Mouse (Mus musculus): Measurements from ENCODE around the gene Chl1. TPM values are rescaled to one million over a fixed set of nuclear protein-coding genes. Genes with fewer than 3 reads are reported as not detected.
A peak's percentile ranks its signal among the peaks of the same experiment; 100 is the strongest.

The Chl1 gene
- 100 to 1,000 TPM; 311 to 317 TPM for total RNA-seq (2021)
- long read RNA-seq, full-length matches to known transcripts: 10 of 32 reads
- long read RNA-seq, partial matches to known transcripts: 4 of 32 reads
- long read RNA-seq, other reads (novel, unspliced or antisense): 18 of 32 reads

DNA sequence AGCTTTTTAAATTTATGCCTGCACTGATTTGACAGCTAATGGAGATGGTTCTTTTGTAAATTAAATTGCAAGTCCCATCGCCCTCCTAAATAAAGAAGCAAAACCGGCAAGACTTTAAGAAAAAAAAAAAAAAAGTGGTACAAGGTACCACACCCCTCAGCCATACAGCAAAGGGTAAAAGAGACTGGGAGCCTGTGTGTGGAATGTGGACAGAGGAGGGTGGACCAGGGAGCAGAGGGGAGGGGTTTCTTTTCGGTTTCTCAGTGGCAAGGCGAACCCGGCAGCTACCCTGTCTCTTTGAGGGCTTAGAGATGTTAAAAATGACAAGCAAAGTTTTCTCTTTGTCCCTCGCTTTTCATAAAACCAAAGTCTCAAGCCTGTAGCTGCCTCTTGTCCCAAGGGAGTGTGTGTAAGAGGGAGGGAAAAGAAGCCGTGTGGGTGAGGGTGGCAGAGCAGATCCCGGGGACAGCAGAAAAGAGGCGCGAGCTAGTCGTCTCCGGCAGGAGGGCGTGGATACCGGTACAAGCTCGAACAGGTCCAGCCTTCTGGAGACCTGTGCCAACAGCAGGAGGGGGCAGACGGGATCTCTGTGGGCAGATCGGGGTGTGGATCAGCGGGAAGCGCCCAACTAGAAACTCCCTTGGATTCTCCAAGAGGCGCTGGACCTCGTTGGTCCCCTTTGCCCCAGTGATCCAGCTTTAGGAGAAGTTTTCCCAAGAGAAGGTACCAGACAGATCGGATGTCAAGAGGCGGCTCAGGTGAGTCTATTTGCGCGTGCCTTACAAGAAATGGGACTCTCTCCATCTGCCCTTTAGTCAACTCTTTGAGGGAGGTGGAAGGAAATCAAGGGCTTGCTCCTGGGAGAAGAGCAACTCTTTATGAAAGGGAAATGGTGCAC is at the start of gene Chl1:
Gene Chl1 (plus strand): TSS at position 195 of the 898 bp plus-strand sequence.
- peak; percentile 54 to 61 for DNase-seq (ENCODE audit: low spot score in 2 of 2)

DNA sequence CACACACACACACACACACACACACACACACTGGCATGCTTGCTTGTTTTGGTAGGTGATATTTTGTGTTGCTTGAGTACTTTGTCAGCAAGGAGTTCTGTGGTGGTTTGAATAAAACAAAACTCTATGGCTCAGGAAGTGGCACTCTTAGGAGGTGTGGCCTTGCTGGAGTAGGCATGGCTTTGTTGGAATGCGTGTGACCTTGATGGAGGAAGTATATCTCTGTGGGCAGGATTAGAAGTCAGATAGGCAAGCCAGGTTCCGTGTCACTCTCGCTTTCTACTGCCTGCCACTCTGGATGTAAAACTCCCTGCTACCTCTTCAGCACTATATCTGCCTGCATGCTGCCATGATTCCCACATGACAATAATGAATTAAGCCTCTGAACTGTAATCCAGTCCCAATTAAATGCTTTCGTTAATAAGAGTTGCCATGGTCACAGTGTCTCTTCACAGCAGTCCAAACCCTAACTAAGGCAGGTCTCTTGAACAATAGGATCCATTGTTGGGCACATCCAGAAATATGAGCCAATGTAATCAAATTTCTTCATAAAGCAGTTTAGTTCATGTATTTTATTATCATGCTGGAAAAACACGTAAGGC is 44.8 kb upstream of the Chl1 start:
- DNase-seq (ENCODE audit: low spot score in 2 of 2): no peak

DNA sequence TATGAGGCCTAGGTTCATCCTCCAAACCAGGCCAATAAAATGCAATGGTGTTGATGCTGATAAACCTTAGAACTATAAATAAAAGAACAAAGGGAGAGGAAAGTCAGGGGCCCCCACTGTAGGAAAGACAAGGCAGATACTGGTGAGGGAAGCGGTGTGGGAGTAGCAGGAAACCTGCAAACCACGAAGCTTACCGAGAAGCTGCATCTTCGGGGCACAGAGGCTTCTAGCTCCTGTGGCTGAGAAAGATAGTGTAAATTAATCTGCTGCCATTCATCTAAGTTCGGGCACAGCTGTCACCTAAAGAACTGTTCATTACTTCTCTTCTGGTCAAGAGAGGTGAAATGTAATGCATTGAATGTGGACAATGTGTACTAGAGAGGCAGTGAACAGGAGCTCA is 37.1 kb upstream of the Chl1 start:
- no peak for DNase-seq (ENCODE audit: low spot score in 2 of 2)

DNA sequence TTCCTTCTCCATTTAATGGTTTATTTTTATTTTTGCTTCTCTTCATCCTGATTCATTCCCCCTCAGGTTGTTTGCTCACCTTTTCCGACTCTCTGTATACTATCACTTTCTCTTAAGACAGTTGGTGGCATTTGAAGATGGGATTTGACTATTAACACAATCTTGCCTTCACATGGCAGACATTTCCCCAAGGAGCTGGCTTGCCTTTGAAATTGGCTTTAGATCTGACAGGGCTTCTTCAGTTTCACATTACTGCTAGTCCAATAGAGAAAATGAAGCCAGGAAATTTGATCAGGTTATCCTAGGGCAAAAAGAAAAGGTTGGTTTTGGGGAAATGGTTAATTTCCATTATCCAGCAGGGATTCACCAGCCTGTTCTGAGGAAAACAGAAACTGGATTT is 23.2 kb upstream of the Chl1 start:
- no peak for DNase-seq (ENCODE audit: low spot score in 2 of 2)

DNA sequence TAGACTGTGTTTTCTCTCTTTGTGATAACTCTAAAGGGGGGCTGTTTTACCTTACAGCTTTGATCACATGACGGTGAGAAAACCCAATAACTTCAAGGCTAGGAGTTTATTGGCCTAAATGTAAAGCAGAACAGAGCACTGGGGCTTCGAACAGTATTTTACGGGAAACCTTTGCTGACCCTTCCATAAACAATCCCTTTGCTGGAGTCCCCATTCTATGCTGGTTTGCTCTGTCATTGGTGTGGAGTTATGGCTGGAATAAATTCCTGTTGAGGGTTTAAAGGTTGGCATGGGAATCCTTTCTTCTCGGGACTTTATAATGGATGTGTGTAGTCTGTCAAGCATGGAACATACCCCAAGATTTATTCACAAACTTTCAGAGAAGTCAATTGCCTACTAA is 12.0 kb upstream of the Chl1 start:
- DNase-seq (ENCODE audit: low spot score in 2 of 2): no peak

DNA sequence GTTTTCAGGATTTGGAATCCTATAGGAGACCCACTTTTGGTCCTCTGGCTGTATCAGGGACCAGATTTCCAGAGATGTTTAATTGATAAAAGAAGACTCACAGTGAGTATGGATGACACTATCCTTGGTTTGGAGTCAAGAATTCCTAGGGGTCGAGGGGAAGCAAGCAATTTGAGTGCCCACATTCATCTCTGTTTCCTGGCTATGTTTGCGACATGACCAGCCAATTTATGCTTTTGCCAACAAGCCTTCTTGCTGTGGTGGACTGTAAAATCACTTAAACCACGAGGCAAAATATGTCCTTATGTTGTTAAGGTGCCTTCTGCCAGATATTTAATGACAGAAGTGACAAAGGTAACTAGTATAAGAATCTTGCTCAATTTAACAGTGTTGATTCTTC is 6.3 kb upstream of the Chl1 start:
- no peak for DNase-seq (ENCODE audit: low spot score in 2 of 2)

DNA sequence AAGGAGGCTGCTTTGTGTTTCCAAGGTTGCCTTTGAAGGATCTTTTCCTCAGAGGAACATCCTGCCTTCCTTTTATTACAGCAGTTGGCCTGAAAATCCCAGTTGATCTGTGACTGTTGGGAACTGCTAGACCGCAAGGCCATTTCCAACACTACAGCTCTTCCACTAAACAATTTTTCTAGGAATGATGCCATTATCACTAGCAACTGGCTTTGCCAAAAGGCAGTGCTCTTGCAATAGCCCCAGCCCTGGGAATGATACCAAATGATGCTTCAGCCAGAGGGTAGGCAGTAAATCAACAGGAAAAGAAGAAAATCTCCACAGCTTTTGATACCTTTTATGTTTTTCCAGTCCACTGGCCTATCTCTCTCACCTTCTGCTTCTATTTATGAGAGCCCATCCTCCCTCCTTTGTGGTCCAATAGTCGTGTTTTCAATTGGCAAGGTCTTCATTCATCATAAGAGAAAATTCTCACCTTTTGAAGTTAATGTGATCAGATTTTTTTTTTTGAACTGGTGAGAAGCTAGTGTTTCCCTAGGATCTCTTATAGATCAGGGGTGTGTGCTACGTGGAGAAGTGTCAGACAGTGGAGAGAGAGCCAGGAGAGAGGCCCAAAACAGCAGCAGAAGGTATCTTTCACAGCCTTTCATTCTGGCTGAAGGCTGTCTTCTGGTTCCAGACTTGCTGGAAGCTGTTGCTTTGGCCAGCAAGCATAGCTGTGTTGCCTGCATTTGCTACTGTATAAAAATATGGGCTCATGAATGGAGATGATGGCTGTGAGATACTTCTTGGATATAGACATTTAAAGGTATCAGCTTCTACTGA is 2.4 kb upstream of the Chl1 start:
- DNase-seq (ENCODE audit: low spot score in 2 of 2): no peak

DNA sequence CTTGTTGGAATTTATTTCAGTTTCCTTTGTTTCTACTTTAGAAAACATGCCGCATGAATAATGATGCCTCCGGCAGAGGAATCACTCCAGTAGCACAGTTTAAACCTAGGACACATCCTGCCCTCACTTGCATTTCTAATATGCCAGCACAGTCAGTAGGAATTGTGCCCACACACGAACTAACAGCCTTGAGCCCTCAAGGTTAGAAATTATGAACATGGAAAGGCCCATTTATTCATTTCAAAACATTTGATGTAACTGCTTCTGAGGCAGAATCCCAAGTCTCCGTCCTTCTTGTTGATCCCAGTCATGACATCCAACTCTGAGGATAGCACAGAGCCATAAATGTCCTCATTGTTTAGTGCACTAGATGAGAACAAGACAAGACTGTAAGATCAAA is 790 bp upstream of the Chl1 start:
- DNase-seq (ENCODE audit: low spot score in 2 of 2): no peak

DNA sequence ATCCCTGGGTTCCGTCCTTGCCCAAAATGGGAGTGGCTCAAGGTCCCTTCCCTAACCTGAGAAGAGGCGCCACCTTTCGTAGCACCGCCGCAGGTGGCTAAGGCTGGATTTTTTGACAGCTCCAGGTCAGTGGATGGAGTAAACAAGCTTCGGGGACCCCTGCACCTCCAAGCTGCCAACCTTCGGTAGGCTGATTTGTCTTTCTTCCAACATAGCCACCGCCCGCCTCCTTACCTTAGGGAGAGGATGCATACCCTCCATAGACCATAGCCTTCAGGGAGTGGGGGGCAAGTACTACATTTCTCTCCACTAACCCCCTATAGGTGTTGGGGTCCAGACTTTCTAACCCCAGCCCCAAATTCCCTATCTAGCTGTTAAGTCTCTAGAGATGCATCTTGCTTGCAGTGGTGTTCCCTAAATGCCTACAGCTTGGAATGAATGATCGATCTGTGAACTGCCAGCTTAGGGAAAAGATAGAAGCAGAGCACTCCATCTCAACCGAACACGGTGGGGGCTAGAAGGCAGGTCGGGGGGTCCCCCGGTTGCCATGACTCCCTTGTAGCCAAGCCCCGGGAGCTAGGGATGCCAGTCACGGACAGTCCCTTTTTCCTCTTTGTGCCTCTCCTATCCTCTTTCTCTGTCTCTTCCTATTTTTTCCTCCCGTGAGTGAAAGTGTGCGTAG is 1.0 kb downstream of the Chl1 start:
- peak; percentile 19 to 41 for DNase-seq (ENCODE audit: low spot score in 2 of 2)

DNA sequence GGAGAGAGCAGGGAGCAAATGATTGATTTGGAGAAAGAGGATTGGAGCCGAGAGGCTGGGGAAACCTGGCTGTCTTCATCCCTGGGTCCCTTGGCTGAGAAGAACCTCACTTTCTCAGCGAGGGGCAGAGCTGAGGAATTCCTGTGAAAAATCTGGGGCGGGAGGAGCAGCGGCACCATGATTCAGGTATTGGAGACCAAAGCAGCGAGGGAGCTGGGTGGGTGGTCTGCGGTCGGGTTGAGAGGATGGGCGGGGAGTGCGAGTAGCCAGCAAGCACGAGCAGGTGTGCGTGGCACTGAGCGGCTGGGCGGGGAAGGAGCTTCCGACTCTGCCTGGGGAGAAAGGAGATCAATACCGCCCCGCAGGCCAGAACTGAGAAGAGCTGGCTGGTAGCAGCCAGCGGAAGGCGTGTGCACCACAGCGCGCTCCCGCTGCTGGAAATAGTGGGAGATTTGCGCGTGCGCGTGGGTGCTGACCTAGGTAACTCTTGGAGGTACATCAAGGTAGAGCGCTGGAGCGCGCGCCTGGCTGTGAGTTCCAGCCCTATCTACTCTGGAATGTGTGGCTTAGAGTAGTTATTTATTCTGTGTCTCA is 1.7 kb downstream of the Chl1 start:
- DNase-seq (ENCODE audit: low spot score in 2 of 2): peak; percentile 70 to 77

DNA sequence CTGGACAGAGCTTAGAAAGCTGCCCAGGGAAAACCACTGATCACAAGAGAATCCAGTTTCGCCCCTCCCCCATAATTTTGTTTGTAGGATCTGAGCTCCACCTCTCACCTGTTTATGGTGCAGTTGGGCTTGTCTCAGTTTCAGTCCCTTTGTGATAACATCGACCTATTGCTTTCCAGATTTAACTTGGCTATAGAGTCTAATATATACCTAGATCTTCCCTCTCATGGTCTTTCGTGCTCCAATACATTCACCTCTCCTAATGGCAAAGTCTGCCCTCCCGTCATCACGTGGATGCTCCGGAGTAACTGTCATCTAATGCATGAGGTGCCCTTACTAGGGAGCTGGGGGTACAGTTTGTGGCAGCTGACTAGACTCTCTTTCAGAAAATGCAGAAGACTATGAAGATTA is 2.5 kb downstream of the Chl1 start:
- peak in 1 of 2 experiments; percentile 37 for DNase-seq (ENCODE audit: low spot score in 2 of 2)

DNA sequence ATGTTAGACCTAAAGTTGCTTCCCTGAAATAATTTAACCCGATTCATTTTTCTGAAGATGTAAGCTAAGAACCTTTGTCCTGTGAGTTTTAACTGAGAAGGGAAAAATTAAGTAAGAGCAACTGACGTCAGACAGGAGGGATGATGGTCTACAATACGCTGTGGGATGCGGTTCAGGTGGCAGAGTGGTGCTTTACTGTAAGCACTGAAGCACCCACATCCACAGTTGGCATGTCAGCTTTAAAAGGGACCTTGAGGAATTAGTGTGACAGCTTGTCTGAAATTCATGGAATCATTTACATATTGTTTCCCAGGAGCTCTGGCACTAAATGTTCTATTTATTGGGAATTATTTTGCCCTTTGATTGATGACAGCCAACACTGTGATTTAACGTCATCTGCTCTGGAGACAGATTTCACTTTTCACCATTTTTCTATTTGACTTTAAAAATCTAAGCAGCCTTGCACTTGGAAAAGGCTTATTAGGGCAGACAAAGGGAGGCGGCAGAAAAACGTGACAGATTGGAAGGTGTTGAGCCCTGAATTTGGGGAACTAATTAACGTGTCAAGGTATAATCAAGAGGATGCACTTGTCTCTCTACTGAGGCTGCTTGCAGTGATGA is 3.3 kb downstream of the Chl1 start:
- DNase-seq (ENCODE audit: low spot score in 2 of 2): peak; percentile 26 to 43

DNA sequence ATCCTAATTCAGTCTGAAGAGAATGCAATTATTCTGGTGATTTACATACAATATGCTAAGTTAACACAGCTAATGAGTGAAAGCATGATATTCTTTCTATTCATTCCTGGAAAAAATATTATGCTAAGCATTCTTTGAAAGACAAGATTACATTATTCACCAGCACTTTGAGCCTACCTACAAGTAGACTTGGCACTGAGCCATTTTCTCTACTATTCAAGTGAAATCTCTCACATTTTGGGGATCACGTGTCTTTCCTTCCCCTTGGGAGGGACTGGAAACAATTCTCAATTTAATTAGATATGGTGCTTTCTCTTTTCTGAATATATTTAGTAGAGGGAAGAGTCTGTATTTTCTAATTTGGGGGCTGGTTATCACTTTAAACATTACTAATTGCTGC is 4.0 kb downstream of the Chl1 start:
- DNase-seq (ENCODE audit: low spot score in 2 of 2): no peak

DNA sequence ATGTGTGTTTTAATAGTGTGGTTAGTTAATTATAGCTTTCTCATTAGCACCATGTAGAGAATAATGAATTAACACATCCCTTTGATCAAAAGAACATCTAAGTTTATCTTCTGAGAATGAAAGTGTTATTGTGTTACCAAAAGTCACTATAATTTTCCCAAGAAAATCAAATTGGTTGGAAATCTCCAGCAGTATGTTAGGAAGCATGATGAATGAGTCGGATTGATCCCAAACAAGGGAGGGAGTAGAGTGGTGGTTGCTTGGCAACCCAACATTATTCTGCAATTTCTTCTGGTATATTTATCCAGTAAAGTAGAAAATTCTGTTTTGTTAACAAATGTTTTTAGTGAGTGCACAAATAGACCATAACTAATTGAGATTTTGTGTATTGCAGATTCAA is 4.4 kb downstream of the Chl1 start:
- no peak for DNase-seq (ENCODE audit: low spot score in 2 of 2)

DNA sequence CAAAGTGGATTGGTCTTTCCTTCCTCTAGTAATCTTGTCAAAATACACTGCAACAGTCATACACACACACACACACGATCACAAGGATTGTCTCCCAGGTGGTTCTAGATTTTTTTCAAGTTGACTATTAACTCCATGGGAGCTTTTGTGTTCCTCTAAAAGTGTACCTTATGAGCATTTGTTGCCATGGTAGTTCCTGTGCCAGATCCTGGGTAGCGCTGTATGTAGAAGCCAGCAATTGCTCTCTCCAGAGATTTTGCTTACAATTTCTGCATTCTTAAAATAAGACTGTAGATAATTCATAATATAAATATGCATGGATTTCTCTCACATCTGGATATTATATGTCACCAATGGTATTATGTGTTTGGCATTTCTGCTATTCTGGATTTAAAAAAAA is 9.2 kb downstream of the Chl1 start:
- DNase-seq (ENCODE audit: low spot score in 2 of 2): no peak

DNA sequence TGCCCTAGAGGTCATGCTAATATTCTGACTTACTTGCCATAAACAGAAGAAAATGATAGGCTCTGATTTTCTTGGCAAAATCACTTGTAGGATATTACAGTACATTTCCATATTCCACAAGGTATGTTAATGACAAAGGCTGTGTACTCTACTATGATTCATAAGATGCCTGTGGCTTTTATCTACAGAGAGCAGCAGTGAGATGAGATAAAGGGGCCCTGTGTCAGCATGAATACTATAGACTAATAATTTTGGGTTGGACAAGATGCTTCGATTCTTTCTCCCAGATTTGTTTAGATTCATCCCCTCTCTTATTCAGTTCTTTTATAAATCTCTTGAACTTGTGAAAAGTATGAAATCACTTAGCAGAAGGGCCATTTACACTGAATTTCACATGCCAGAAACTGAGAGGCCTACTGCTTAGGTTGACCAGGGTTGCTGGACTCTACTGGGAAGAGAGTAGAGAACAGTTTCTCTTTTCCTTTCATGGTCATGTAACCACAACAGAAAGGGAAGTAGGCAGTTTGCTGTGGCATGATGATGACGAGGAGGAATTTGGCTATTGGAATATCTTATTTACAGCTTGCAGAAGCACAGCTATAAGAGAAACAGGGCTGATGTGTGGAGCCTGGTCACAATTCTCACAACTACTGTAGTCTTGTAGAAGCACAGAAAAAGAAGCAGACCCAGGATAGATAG is 15.1 kb downstream of the Chl1 start:
- DNase-seq (ENCODE audit: low spot score in 2 of 2): no peak

DNA sequence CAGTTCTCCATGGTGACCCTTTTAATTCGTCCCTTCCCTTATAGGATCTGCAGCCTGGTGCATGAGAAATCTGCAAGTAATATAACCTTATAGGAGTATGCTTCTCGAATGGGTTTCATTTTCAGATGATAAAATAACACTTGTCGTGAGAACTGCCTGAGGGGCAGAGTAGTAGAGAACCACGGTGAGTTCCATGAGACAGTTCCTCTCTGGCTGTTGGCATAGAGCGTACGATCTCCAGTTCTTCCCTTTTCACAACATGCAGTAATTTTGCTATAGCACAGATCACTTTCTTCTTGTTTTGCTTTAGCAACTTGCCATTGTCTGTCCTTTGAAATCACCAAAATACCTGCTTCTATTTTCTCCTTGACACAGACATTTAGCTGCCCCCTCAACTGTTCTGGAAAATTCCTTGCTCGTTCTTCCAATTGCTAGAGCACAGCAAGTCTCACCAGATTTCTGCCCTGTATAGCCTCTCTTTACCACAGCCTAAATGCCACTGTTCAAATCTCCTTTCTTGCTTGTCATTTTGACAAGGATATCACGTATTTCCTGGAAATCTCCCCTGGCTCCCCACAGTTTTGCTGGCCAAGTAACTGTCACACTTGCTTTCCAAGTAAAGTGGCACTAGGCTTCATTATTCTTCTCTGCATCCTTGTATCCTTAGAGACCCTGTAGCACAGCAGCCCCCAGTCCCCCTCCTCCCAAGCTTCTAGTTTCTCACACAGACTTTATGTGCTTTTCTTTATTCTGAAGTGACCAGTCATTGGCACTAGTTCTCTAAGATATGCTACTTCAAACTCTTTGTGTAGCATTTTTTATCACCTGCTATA is 16.8 kb downstream of the Chl1 start:
- no peak for DNase-seq (ENCODE audit: low spot score in 2 of 2)

DNA sequence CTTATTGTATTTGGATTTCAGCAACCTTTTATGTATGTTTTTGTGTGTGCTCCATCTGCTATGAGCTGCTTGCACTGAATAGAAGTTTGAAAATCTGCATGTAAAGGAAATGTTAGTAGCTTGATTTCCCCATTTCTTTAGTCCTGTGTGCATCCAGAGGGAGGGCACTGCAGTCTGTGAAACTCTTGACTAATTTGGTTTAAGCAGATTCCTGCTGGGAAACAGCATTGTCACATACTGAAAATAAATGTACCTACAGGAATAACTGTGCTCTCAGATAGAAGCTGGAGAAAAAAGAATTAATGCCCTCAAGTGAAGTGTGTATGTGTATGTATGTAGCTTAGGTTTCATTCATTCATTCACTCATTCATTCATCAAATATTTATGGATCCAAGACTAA is 22.7 kb downstream of the Chl1 start:
- no peak for DNase-seq (ENCODE audit: low spot score in 2 of 2)

DNA sequence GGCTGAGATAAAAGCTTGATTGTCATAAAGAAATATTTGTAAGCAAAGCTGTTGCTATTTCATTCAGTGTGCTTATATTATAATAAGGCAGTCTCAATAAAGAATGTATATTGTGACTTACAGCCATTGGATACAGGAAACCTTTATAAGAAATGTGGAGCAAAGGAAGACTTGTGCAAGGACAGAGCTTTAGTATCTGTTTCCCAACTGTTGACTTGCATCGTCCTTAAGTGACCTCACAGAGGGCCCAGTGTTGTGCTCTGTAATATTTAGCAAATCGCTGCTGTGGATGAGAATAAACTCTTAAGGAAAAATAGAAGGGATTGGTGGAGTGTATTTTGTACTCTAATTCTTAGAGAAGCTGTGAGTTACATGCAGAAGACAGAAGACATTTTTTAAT is 23.6 kb downstream of the Chl1 start:
- no peak for DNase-seq (ENCODE audit: low spot score in 2 of 2)

All from layer of hippocampus, postnatal 10 days (tissue).